Mouse (Mus musculus) left cerebral cortex, postnatal 10 days (tissue): ENCODE measurements around the gene Mau2. TPM values are rescaled to one million over a fixed set of nuclear protein-coding genes. Genes with fewer than 3 reads are reported as not detected.
"Not testable (repeated sequence)": the region's sequence is repeated elsewhere in the genome, so short reads cannot be mapped to it uniquely, and the experiment has no call there.

Source experiments
- DNase-seq, 2 experiments: peaks; one replicate each; pipeline ENCODE4 v3.0.0; 2021 to 2022; ENCODE audit warnings: low spot score in 2 of 2, mixed read lengths in 1 of 2; ENCODE audit errors: extremely low spot score in 1 of 2
- intact Hi-C: fragments of 180-260 bp; cut with DNase I; formaldehyde crosslinking; loops from one replicate; pipeline ENCODE4 v1.15.1; 2025
- total RNA-seq, 2 experiments: library from RNA; stranded (reverse); gene quantifications; 2 replicates each; pipeline ENCODE4 v1.2.3; 2021

Gene Mau2
- 10 to 100 TPM; 81.6 to 82.9 TPM for total RNA-seq

DNA sequence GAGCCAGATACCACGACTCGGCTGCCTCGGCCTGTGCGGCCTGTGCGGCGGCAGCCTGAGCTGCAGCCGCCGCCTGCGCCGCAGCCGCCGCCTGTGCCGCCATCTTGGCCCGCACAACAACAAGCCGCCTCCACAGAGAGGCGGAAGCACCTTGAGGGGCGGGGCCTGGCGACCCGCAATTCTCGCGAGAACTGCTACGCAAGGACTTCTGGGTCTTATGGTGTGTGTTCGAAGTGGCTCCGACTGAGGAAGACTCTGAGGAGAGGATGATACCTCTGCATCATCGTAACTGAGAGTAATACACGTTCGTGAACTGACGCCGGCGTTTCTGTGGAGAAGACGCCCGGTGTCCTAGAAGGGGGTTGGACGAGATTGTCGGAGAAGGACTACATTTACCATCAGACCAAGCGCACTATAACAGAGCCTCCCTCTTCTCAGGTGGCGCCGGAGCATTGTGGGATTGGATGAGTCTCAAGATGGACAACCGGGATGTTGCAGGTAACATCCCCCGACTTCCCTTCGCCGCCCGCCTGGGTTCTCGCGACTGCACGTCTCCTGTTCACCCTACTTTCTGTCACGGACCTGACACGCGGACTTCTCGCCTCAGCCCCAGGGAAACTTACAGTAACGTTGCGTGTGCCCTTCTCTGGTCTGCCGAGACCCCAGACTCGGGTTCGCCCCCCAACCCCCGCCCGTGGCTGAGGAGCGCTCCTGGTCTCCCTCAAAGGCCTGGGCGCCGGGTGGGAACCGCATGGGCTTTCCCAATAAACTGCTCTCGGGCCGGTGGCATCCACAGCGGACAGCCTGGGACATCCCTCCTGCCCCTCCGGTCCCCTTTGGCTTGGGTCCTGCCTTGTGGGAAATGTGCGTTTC, at the start of gene Mau2, which contains the start of gene Sugp1:
TSS of gene Mau2 (minus strand) at position 152 of the 873 bp plus-strand sequence.
TSS of gene Sugp1 (plus strand) at position 231 of the 873 bp plus-strand sequence.
- intact Hi-C loops: no loop called here
- peak; percentile 91 to 97 for DNase-seq

DNA sequence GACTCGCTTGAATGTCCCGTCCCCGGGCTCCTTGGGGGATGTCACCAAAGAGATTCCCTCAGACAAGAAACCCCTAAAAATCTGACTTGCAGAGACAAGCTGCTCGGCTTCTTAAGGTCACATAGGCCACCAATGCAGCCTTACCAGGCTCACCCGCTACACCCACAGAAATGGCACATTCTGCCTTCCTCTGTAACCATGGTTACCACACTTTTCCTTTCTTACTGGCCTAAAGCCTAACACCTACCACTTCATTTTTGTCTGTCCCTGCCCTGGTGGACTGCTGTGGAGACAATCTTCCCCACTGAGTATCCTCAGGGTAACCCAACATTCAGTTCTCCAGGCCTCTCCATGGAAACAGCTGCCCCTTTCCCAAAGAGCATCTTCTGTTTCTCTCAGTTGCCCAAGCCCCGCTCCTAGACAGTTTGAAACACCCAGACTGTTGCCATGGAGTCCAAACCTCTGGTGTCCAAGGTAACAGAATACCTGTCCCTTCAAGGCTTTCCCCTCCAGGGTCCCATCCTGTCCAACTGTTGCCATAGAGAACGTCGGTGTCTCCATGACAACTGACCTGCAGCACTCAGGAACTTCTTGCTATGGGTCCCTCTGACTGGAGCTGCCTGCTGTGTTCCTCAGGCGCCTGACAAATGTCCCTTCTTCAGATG, 46.9 kb upstream of the Mau2 start:
- peak in 1 of 2 experiments; percentile 26 for DNase-seq
- intact Hi-C loops: loop anchor here (5.0 kb wide), 1 partner anchor 78 kb away; no protein-coding TSS in a partner anchor

DNA sequence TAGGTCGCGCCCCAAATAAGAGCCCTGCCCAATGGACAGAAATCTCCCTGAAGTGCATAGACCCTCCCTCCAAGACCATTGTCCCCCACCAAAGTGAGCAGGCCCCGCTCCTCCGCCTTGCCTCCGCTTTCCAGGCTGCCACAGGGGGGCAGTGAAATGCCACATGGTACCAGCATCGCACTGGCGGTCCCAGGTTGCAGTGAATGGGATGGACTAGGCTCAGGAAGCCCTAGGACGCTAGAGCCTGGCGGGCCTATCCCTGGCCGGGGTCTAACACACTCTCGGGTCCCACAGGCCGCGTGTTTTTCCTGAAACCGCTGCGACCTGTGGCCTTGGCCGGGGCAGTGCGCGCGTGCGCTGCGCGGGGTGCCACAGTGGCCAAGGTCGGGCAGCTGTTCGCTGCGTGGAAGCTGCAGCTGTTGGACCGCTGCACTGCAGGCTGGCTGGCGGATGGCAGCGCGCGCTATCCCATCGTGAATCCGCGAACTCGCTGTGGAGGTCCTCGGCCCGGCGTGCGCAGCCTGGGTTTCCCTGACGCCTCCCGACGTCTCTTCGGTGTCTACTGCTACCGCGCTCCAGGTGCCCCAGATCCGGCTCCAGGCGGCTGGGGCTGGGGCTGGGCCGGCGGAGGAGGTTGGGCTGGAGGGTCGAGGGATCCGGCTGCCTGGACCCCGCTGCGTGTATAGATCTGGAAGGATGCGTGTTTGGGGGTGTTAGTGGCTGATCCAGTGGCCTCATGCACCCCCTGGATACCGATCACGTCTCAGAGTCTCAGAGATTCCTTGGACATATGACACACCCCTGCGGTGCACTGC, 45.5 kb upstream of the Mau2 start:
- intact Hi-C loops: loop anchor here (5.0 kb wide), 1 partner anchor 79 kb away; no protein-coding TSS in a partner anchor
- DNase-seq: peak; percentile 66 to 77

DNA sequence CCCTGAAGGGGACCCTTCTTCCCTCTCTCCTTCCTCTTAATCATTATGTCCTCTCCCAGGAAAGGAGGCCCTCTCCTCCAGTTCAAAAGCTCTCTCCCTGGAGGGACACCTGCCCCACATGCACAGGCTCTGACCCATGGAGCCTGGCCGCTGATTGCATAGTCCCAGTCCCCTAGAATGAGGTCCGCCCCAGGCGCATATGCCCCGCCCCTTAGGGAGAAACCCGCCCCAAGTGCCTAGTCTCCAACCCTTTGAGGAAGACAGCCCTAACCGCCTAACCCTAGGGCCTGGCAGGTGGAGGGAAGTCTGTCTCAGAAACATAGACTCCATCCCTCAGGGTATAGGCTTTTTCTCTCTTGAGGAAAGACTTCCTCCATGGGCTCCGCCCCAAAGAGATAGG, 44.7 kb upstream of the Mau2 start:
- peak in 1 of 2 experiments; percentile 40 for DNase-seq
- intact Hi-C loops: loop anchor here (5.0 kb wide), 1 partner anchor 80 kb away; no protein-coding TSS in a partner anchor

DNA sequence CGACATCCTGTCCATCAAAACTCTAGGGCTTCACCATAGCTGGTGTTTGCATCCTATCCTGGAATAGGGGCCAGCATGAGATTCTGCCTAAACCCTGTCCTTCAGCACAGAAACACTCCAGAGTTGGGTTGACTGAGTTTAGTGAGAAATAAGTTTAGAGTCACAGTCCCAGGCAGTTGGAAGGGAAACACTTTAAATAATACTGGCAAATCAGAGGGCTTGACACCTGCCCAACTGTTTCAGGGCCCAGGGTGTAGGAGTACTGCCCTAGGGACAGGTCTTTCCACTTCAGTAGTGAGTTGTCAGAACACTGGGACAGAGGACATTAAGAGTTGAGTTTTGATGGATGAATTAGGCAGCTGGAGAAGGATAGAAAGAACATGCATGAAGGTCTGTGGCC, 43.6 kb upstream of the Mau2 start:
- intact Hi-C loops: loop anchor here (5.0 kb wide), 1 partner anchor 81 kb away; no protein-coding TSS in a partner anchor

DNA sequence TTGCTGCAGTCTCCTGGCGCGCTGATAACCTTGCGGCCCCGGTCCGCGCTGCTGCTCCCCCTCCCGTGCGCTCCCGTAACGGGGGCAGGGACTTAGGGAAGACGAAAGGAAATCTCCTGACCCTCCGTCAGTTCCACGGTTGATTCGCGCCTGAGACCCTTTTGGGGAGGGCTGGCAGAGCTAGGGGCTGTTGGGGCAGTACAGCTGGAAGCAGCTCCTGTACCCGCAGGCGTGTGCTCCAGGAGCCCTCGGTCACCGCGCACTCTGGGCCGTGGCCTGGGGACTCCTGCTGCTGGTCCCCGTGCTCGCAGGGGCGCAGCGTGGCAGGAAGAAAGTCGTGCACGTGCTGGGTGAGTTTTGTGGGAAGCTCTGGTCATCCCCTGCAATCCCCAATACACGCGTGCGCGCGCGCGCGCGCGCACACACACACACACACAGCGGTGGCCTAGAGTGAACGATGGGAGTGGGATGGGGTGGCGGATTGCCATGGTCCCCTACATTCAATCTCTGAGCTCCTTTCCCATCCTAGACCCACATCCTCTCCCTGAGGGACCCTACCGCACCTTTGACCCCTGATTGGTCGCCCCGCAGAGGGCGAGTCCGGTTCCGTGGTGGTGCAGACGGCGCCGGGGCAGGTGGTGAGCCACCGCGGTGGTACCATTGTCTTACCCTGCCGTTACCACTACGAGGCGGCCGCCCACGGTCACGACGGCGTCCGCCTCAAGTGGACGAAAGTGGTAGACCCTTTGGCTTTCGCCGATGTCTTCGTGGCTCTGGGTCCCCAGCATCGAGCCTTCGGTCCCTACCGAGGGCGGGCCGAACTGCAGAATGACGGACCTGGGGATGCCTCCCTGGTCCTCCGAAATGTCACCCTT, 41.9 kb upstream of the Mau2 start:
- peak in 1 of 2 experiments; percentile 47 for DNase-seq
- intact Hi-C loops: loop anchor here (5.0 kb wide), 1 partner anchor 83 kb away; no protein-coding TSS in a partner anchor

More for the DNA sequence above, 43.6 kb upstream of the Mau2 start:
- DNase-seq: no peak

DNA sequence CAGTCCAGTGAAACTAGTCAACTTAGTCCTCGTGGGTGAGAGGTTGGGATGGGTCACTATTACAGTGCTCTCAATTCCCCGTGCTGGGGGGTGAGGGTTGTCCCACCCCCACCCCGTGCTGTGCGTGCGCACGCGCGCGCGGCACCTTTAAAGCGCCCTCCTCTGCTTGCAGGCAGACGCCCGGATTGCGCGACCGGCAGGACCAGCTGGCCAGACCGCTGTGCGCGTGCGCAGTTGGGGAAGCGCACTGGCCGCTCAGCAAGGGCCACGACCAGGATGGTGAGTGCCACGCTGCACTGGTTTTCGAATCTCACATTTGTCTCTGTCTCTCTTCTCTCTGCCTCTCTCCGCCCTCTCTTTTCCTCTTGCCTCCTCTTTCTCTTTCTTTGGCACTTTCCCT, 40.8 kb upstream of the Mau2 start, which contains the start of gene Hapln4:
TSS of gene Hapln4 (plus strand) at position 173 of the 400 bp plus-strand sequence.
- intact Hi-C loops: no loop called here
- peak in 1 of 2 experiments; percentile 70 for DNase-seq

DNA sequence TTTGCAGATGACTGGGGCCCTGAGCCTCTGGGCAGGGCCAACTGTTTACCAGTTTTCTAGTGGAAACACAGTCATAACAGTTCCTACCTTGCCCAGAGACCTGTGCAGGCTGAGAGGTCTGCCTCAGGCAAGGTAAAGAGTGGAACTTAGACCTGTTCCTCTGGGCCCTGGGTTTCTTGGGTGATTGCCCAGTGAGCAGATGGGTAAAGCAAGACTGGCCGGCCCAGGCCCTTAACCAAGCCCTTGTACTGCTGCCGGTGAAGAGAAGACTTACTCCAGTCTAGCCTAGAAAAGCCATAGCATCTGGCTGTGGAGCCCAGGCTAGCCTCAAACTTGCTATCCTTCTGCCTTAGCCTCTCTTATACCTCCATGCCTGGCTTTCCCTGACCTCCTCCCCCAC, 39.4 kb upstream of the Mau2 start:
- no peak for DNase-seq
- intact Hi-C loops: no loop called here

DNA sequence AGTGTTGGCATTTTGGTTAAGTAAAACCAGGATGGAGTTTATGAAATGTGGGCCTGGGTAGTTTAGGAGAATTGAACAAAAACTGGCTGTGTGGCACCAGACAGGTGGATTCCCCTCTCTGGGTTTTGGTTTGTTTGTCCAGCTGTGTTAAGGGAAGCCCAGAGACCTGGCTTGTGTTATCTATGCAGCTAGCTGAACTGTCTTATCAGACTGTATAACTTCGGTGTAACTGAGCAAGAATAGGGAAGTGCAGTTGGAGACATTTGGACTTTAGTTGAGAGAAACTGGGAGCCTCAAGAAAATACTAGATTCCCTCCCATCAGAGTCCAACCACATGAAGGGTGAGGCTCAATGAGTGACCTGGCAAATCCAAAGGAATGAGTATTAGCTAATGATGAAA, 31.1 kb upstream of the Mau2 start:
- DNase-seq: no peak
- intact Hi-C loops: no loop called here

DNA sequence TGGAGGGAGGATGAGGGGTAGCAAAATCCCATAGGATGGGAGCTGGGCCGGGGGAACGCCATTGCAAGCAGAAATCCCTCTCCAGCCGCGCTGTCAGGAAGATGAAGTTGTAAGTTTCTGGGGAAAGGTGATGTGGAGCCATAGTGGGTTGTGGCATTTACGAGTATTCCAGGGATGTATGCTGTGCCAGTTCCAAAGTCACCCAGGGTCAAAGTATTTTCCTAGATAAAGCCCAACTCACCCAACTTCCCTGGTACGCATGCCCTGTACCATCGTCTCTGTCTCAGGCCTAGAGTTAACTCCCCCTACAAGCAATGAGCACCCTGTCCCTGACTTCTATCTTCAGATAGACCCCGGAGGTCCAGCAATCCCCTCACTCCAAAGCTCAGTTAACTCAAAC, 30.6 kb upstream of the Mau2 start:
- intact Hi-C loops: no loop called here

DNA sequence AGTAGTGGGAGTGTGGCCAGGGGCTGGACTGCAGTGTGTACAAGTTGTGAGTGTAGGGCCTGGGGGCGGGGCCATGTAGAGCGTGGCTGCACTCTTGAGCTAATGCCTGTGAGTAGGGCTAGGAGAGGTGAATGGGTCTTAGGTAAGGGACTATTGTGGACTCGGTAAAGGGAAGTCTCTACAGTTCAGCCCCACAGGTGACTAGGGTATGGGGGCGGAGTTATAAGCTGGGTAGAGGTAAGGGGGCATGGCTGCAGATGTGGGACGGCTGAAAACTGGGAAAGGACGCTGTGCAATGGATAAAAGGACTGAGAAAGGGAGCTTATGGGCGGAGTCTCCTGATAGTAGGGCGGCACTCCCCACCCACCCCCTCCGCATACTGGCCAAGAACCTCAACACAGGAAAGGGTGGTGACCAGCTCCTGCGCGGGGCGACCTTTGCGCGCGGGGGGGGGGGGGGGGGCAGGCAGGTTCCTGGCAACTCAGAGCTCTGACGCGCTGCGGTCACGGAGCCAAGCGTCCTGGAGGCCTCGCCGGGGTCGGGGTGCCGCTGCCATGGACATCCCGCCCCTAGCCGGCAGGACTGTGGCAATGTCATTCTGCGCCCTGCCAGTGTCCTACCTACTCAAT, 30.0 kb upstream of the Mau2 start, which contains the start of gene Tm6sf2:
TSS of gene Tm6sf2 (plus strand) at position 484 of the 629 bp plus-strand sequence.
- DNase-seq: peak in 1 of 2 experiments; percentile 54
- intact Hi-C loops: no loop called here

More for the DNA sequence above, 30.6 kb upstream of the Mau2 start:
- DNase-seq: no peak

DNA sequence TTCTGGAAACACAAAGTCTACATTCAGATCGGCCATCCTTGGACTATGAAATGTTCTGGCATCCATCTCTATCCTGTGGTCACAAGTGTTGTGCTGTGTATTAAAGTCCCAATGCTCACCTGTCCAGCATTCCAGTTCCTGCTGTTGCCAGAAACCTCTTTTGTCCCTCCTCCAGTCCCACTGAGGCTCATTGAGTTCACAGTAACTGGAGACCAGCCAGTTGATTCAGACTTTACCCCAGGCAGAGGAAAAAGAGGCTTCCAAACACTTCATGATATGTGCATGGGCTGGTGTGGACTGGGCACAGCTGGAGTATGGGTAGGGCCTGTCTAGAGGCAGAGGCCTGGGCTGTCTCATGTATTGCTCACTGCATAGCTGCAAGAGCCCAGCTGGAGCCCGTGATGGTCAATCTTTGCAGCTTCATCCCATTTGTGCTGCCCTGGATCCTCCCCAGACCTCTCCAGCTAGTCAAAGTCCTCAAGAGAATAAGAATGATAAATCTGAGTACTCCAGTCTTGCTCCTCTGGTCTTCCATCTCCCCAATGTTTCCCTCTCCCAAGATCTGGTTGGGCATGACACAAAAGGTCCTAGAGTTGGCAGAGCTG, 29.4 kb upstream of the Mau2 start:
- DNase-seq: no peak
- intact Hi-C loops: no loop called here

DNA sequence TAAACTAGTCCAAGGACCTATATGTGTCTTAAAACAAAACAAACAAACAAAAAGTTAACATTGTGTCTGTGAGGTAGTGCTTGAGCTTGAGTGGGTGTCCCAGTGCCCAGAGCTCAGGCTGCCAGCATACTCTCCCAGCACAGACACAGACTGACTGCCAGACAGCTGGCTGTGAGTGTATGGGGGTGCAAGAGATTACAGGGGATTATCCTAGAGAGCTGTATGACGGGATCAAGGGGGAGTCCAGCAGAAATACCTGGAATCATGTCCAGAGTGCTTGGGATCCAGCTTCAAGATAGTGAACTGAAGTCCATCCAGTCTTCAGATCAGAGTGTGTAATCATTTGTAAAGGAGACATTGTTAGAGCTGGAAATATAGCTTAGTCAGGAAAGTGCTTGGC, 15.2 kb upstream of the Mau2 start:
- no peak for DNase-seq
- intact Hi-C loops: no loop called here

DNA sequence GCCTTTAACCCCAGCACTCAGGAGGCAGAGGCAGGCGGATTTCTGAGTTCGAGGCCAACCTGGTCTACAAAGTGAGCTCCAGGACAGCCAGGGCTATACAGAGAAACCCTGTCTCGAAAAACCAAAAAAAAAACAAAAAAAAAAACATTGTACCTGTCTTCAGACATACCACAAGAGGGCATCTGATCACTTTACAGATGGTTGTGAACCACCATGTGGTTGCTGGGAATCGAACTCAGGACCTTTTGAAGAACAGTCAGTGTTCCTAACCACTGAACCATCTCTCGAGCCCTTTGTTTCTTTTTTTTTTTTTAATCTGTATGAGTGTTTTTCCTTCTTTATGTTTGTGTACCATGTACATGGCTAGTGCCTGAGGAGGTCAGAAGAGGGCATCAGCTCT, 7.9 kb upstream of the Mau2 start:
- DNase-seq, intact Hi-C loops: not testable (repeated sequence)

DNA sequence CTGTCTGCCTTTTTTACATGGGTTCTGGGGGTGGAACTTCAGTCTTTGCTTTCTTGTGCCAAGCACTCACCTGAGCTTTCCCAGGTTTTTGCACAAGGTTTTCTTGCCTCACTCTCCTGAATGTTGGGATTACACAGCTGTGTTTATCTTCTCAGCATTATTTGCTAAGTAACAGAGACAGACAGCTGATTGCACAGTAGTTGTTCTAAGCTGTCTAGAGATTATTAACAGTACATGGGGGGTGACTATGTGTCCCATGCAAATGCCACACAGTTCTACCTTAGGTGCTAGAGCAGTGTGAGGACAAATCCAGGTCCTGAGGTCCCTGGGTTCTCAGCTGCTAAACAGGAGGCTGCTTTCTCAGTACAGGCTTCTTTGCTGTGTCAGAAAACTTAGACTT, 7.1 kb upstream of the Mau2 start:
- intact Hi-C loops: no loop called here
- no peak for DNase-seq

DNA sequence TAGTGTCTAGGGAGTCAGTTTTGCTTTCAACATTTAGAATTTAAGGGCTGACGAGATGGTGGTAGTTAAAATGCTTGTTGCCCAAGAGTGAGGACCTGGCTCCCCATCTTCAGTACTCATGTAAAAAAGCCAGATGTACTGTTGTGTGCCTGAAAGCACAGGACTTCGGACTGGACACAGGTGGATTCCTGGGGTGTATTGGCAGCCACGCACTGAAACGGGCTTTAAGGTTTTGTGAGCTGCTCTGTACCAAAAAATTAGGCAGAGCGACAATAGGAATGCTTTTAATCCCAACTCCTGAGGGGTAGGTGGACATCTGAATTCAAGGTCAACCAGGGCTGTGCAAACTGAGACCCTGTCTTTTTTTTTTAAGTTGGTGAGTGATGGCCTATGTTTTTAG, 1.5 kb upstream of the Mau2 start:
- no peak for DNase-seq
- intact Hi-C loops: no loop called here
